Mouse (Mus musculus) embryonic facial prominence, embryonic 15.5 days (tissue): ENCODE data around the gene Mast4. TPM values are rescaled to one million over a fixed set of nuclear protein-coding genes. Genes with fewer than 3 reads are reported as not detected.

Experiments
- ATAC-seq: fragments of 200-750 bp; cut with Nextera tagmentation; 2 replicates; pipeline ENCODE4 v1.8.0; 2017; ENCODE audit warnings: low read depth, moderate TSS enrichment; ENCODE audit not compliant: insufficient number of reproducible peaks, low FRiP score, low TSS enrichment
- H3K27ac ChIP-seq: fragments of 300-500 bp; sonication (generic); replicated peaks from 2 replicates; pipeline ENCODE4 v1.5.1; 2015; ENCODE audit warnings: mild to moderate bottlenecking, inconsistent platforms
- H3K27me3 ChIP-seq: fragments of 300-500 bp; sonication (generic); 2 replicates; pipeline ENCODE4 v1.6.1; 2015; ENCODE audit warnings: inconsistent platforms
- H3K36me3 ChIP-seq: fragments of 300-500 bp; sonication (generic); 2 replicates; pipeline ENCODE4 v1.6.1; 2015; ENCODE audit warnings: mild to moderate bottlenecking, inconsistent platforms
- H3K4me1 ChIP-seq: fragments of 300-500 bp; sonication (generic); 2 replicates; pipeline ENCODE4 v1.6.1; 2015; ENCODE audit warnings: inconsistent platforms
- H3K4me2 ChIP-seq: fragments of 300-500 bp; sonication (generic); replicated peaks from 2 replicates; pipeline ENCODE4 v1.6.1; 2015; ENCODE audit warnings: mild to moderate bottlenecking, inconsistent platforms
- H3K4me3 ChIP-seq: fragments of 300-500 bp; sonication (generic); replicated peaks from 2 replicates; pipeline ENCODE4 v1.5.1; 2015; ENCODE audit warnings: mild to moderate bottlenecking, inconsistent platforms
- H3K9ac ChIP-seq: fragments of 300-500 bp; sonication (generic); 2 replicates; pipeline ENCODE4 v1.6.1; 2015; ENCODE audit warnings: inconsistent platforms
- H3K9me3 ChIP-seq: fragments of 300-500 bp; sonication (generic); replicated peaks from 2 replicates; pipeline ENCODE4 v1.6.1; 2016; ENCODE audit warnings: inconsistent platforms
- WGBS: fragments of 180-500 bp; shearing (Covaris S2); methylation state at CpG from one replicate; pipeline ENCODE4 v1.1.7; 2015; 5-methylcytosine and 5-hydroxymethylcytosine counted together
- polyA plus RNA-seq: library from polyadenylated mRNA; unstranded; fragments of >200 nt; fragmentation: Nextera tagmentation; extraction: Ambion mirVana; gene quantifications from 2 replicates; pipeline ENCODE4 v1.2.1, GENCODE M21; 2015

Mast4 gene
- polyA plus RNA-seq, 1 experiment from 2014 or later = 30.2 TPM

DNA sequence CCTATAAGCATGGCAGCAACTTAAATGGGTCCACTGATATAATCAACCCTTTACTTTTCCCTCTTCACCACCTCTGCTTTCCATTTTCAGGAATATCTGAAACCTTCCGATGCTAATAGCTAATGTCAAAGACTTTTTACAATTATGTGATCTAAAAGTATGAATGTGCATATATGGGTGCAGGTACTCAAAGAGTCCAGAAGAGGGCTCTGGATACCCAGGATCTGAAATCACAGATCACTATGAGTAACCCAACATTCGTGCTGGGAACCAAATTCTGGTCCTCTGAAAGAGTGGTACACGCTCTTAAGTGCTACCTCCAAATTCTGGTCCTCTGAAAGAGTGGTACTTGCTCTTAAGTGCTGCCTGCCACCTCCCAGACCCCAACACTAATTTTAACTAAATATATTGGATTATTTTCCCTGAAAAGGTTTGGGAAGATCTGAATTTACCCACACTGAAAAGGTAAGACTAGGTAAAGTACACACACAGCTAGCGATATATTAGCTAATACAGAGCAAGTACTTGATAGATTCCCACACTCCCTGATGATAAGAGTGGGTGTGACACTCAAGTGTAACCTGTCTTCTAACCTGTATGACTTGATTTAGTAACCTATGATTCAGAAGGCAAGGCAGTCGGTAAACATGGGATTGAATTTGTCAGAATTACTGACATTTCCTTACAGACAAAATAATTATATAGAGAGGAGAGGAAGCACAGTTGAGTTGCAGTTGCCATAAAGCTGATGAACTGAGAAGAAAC, 424.5 kb downstream of the Mast4 start:
- ATAC-seq = no peak
- 0 out of 2 replicates have a peak, but pooled peaks cover 9% of the 10 kb centered on the region for H3K4me1 ChIP-seq
- no peaks in the 10 kb centered on the region for H3K27me3 ChIP-seq
- no peak overlapping the region for H3K4me3 ChIP-seq
- H3K36me3 ChIP-seq = no peaks in the 10 kb centered on the region
- H3K27ac ChIP-seq = no peak overlapping the region
- no peak overlapping the region for H3K4me2 ChIP-seq
- H3K9me3 ChIP-seq = no peaks in the 10 kb centered on the region
- no peak overlapping the region for H3K9ac ChIP-seq
- WGBS = 86% methylated on average over 5 of the region's 5 CpGs

DNA sequence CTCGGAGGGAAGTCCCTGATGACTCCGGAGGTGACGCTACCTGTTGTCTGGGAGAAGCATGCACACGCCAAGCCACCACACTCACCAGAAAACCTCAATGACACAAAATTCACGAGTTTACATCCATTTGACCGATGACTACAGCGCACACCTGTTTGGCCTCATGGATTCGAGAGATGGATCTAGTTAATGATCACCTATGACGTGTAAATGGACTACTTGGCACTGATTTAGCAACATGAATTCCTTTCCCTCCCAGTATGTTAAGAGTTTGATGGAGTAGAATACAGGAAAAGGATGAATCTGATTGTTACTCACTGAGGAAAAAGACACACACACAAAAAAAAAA, 427.7 kb downstream of the Mast4 start:
- Histone ChIP-seq H3K36me3 (no peaks in the 10 kb centered on the region), H3K9me3 (no peaks in the 10 kb centered on the region), H3K4me3 (peak overlapping the region; percentile 60), H3K9ac (peak overlapping the region; percentile 48), H3K4me2 (peak overlapping the region; percentile 69), H3K27ac (peak overlapping the region; percentile 88), H3K27me3 (no peaks in the 10 kb centered on the region), H3K4me1 (peaks cover 32% of the 10 kb centered on the region)
- WGBS = 6% methylated on average over 9 of the region's 9 CpGs
- no peak for ATAC-seq

DNA sequence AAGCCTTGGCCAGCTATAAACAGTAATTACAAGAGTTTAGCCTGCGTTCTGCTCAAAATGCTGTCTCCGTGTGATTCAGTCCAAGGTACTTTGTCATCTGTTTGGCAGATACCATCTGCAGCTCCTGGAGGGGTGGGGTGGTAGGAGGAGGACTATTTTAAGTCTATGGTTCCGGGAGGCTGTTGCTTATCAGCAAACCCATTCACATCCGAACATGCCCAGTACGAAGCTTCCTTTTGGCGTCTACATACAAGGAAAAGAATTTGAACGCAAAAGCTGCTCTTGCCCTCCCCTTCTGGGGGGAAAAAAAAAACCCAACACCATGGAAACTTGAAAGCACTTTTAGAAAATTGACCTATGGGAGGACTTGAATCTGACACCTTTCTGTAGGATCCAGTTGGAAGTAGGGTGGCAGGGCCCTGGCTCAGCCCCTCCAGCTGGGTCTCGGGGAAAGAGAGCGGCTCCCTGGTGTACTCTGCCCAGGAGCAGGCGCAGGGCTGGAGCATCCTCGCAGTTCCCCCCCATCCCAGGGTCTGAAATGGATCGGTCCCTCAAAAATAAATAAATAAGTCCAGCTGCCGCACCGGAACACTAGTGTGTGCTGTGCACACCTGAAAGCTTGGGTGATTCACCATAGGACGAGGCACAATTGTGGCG, 428.2 kb downstream of the Mast4 start:
- WGBS = under 1% methylated on average over 16 of the region's 16 CpGs
- Histone ChIP-seq H3K36me3 (no peaks in the 10 kb centered on the region), H3K9me3 (no peaks in the 10 kb centered on the region), H3K4me3 (peak overlapping the region; percentile 60), H3K27ac (peak overlapping the region; percentile 88), H3K4me2 (peak overlapping the region; percentile 69), H3K9ac (peak overlapping the region; percentile 48), H3K27me3 (no peaks in the 10 kb centered on the region), H3K4me1 (peaks cover 34% of the 10 kb centered on the region)
- ATAC-seq = peak; percentile 97

DNA sequence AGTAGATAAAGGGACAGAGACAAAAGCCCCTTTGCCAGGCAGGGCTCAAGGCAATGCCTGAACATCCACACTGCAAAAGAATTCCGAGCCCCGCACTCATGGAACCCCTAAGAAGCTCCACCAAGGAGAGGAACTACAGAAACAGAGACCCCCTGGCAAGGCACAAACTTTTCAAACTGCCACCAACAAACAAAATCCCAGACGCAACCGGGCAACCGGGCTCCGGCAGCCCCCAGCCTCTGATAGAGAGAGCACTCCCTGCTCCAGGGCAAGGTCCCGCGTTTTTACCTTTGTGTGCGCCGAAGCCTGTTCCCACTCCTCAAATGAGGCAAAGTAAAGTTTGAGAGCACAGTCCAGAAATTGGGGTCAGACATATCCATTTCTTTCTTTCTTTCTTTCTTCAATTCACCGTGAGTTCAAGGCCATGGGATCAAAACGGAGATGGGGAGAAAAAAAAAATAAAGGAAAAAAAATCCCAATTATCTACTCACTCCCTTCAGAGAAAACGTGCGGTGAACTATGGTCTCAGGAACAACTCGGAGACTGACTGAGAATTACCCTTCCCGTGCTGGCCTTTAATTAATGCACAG, 428.8 kb downstream of the Mast4 start:
- no peak for ATAC-seq
- H3K27me3 ChIP-seq = no peaks in the 10 kb centered on the region
- H3K4me2 ChIP-seq = peak overlapping the region; percentile 69
- no peaks in the 10 kb centered on the region for H3K36me3 ChIP-seq
- under 1% methylated on average over 16 of the region's 16 CpGs for WGBS
- no peaks in the 10 kb centered on the region for H3K9me3 ChIP-seq
- H3K4me1 ChIP-seq = peaks cover 34% of the 10 kb centered on the region
- peak overlapping the region; percentile 88 for H3K27ac ChIP-seq
- H3K4me3 ChIP-seq = peak overlapping the region; percentile 60
- peak overlapping the region; percentile 48 for H3K9ac ChIP-seq

DNA sequence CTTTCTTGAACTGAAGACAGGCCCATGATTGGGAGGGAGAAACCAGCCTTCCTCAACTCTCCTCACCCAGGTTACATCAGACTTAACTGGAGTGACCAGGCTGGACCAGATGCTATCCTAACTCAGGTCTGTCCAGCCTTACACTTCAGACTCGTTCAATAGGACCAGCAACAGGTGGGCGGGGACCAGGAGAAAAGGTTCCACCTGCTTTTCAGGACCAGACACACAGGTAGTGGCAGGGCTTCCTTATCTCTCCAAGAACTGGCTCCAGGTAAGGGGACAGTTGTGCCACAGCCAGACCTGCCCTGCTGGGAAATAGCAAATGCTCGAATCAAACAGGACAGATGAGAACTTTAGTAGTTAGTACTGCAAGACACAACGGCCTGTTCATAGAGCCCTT, 430.6 kb downstream of the Mast4 start:
- no peaks in the 10 kb centered on the region for H3K36me3 ChIP-seq
- H3K4me1 ChIP-seq = peaks cover 43% of the 10 kb centered on the region
- no peaks in the 10 kb centered on the region for H3K9me3 ChIP-seq
- no peaks in the 10 kb centered on the region for H3K27me3 ChIP-seq
- H3K4me2 ChIP-seq = peak overlapping the region; percentile 42
- WGBS = 73% methylated on average over 4 of the region's 4 CpGs
- no peak overlapping the region for H3K27ac ChIP-seq
- peak overlapping the region; percentile 26; the same call in 1 of the 2 replicates for H3K4me3 ChIP-seq
- ATAC-seq = no peak
- no peak overlapping the region for H3K9ac ChIP-seq

DNA sequence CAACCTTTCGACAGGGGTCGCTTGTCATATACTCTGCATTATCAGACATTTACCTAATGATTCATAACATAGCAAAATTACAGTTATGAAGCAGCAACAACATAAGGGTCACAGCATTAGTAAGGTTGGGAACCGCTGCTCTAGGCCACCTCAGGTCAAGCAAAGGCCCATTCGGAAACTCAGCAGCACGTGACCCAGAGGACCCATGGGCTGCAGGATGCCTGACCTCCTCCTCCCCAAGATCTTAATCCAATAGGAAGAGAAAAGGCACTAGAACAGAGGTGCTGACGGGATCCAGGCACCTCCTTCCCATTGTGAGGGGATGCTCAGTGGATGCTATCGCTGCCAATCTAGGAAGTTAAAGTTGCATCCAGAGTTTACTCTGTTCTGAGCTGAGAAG, 432.2 kb downstream of the Mast4 start:
- Histone ChIP-seq H3K9ac (no peak overlapping the region), H3K27ac (no peak overlapping the region), H3K36me3 (no peaks in the 10 kb centered on the region), H3K4me2 (no peak overlapping the region), H3K4me1 (peaks cover 49% of the 10 kb centered on the region), H3K27me3 (no peaks in the 10 kb centered on the region), H3K4me3 (no peak overlapping the region), H3K9me3 (no peaks in the 10 kb centered on the region)
- WGBS = 85% methylated on average over 7 of the region's 7 CpGs
- ATAC-seq = no peak

DNA sequence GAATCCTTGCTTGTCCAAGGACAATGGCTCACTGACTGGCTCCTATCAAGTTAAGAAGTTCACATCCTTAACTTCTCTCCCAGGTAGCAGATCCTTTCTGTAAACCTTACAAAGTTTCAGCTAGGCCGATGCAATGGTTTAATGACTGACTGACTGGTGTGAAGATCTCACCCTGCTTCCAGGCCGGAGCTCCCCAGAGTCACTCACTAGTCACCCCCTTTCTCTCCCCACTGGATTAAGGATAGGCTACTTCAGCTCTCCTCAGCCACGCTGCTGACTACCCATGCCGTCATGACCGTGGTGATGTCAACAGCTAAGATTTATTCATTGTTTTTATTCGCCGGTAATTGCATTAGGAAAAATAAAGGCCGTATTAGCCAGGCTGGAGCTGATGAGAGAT, 433.8 kb downstream of the Mast4 start:
- no peak for ATAC-seq
- H3K9me3 ChIP-seq = no peaks in the 10 kb centered on the region
- no peaks in the 10 kb centered on the region for H3K36me3 ChIP-seq
- WGBS = 88% methylated on average over 8 of the region's 8 CpGs
- H3K9ac ChIP-seq = no peak overlapping the region
- H3K27me3 ChIP-seq = no peaks in the 10 kb centered on the region
- H3K4me3 ChIP-seq = no peak overlapping the region
- H3K27ac ChIP-seq = no peak overlapping the region
- H3K4me1 ChIP-seq = peaks cover 50% of the 10 kb centered on the region
- no peak overlapping the region for H3K4me2 ChIP-seq

DNA sequence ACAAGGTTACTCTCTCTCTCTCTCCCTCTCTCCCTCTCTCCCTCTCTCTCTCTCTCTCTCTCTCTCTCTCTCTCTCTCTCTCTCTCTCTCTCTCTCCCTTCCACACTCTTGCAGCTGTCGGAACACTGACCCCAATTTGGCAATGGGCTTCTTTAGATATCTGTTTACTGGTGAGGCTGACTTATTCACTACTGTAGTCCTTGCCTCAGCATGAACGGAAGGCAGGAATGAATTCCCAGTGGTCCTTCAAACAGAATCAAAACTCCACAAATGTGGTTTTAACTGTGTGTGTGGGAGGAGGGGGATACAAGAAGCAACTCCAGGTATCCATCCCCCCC, 434.2 kb downstream of the Mast4 start:
- Histone ChIP-seq H3K4me2 (no peak overlapping the region), H3K9ac (no peak overlapping the region), H3K27ac (no peak overlapping the region), H3K36me3 (no peaks in the 10 kb centered on the region), H3K4me3 (no peak overlapping the region), H3K27me3 (no peaks in the 10 kb centered on the region), H3K9me3 (no peaks in the 10 kb centered on the region), H3K4me1 (peaks cover 50% of the 10 kb centered on the region)
- WGBS = 39% methylated on average over 2 of the region's 2 CpGs
- ATAC-seq = no peak

DNA sequence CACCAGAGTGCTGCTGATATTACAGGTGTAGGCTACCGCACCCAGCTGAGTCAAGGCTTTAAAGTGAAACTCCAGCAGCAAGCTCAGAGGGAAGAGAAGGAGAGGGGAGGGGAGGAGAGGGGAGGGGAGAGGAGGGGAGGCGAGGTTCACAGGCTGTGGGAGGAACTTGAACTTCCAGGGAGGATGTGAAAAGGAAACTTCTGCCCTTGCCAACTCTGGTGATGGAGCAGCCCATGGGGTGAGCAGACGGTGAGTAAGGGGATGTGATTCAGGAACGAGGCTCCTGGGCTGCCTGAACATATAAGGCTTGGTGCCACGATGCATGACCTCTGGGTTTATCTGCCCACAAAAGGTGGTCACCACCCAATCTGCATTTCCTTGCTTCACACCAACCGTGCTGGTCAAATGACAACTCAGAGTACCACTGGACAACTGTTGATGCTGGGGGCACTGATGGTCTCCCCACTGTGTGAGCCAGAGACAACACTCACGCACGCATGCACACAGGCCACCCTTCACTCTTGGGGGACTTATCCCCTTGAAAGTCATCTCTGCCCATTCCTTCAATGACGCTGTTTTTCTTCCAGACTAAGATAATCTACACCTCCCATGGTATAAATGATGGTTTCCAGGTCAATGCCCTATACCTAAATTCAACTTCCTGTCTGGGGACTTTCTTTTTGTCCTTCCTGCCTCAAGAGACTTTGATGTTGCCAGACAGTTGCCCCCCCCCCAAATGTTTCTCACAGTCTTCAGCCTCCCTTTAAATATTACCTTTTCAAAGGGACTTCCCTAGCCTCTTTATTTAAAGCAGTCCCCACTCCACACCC, 434.8 kb downstream of the Mast4 start:
- peaks cover 54% of the 10 kb centered on the region for H3K4me1 ChIP-seq
- no peaks in the 10 kb centered on the region for H3K36me3 ChIP-seq
- H3K4me2 ChIP-seq = no peak overlapping the region
- no peak overlapping the region for H3K4me3 ChIP-seq
- 74% methylated on average over 9 of the region's 9 CpGs for WGBS
- peak overlapping the region; percentile 80 for H3K27ac ChIP-seq
- H3K27me3 ChIP-seq = no peaks in the 10 kb centered on the region
- ATAC-seq = peak; percentile 5; the same call in 1 of the 2 replicates
- H3K9me3 ChIP-seq = no peaks in the 10 kb centered on the region
- no peak overlapping the region for H3K9ac ChIP-seq

DNA sequence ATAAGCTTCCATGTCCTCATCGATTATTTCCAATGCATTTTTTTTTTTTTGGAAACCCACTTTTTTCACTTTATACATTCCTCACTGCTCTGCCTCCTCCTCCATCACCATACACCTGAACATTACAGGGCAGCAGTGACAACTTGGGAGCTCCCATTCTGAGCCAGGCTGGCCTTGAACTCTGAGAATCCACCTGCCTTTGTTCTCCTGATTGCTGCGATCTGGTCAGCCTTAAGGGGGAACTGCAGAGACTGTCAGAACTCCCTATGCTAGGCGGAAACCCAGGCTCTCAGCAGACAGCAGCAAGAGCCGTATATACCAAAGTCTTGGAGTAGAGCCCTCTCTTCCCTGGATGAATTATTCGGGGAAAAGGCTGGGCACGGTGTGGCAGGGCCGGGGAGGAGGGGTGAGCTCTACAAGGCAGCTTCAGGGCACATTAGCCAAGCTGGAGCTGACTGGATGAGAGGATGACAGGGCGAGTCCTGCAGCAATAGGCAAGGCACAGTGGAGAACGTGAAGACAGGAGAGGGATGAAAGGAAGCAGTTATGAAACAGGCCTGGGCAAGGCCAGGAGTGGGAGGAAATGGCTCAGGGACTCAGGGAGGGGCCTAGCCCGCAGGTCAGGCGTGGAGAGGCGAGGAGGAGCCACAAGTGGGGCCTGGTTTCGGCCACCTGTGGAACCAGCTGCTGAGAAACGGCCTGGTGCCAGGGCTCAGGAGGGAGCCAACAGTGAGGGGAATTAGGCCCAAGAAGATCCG, 435.7 kb downstream of the Mast4 start:
- no peaks in the 10 kb centered on the region for H3K36me3 ChIP-seq
- WGBS = 40% methylated on average over 15 of the region's 15 CpGs
- no peak overlapping the region for H3K4me3 ChIP-seq
- peak overlapping the region; percentile 80 for H3K27ac ChIP-seq
- H3K27me3 ChIP-seq = no peaks in the 10 kb centered on the region
- ATAC-seq = peak; percentile 52
- no peaks in the 10 kb centered on the region for H3K9me3 ChIP-seq
- peaks cover 54% of the 10 kb centered on the region for H3K4me1 ChIP-seq
- no peak overlapping the region for H3K4me2 ChIP-seq
- H3K9ac ChIP-seq = no peak overlapping the region
